Mouse (Mus musculus): ENCODE measurements at regions not wholly inside any gene's neighbourhood (a gene's known extent, or its start where the extent isn't known, plus 50 kb on each side); places are given as distances from the start of the nearest gene placed in this dataset.

DNA sequence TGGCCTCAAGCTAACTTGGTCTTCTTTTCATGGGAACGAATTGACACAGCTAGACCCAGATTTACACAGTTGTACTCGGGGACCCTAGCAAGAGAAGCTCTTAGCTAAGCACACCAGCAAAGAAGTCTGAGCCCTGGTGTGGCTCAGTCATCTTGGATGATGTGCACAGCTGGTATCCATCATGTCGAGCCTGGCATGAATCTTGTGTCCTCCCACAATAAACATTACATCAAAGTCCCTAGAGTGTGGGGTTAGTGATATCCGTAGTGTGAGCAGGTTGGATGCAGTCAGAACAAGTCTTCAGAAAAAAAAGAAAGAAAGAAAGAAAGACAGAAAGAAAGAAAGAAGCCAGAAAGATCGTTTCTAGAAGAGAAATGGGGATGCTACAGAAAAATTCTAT, 52.1 kb upstream of the Hmcn1 start:
- ATAC-seq (ENCODE audit: insufficient read depth) (peak; percentile 87), DNase-seq (peak; percentile 87)
- H3K4me2 ChIP-seq = peak overlapping the region; percentile 11; the same call in 1 of the 2 replicates
- no peak overlapping the region for H3K27ac ChIP-seq (ENCODE audit: low read depth)
- no peak overlapping the region for H3K9ac ChIP-seq
- H3K4me1 ChIP-seq (ENCODE audit: insufficient read depth) = peaks cover 10% of the 10 kb centered on the region
- no peak overlapping the region for H3K4me3 ChIP-seq (ENCODE audit: low read depth, low read length)
- no peaks in the 10 kb centered on the region for H3K27me3 ChIP-seq (ENCODE audit: insufficient read depth, low read length)
- 24% methylated on average over 5 of the region's 5 CpGs for WGBS
- no peaks in the 10 kb centered on the region for H3K36me3 ChIP-seq (ENCODE audit: insufficient read depth)
- H3K9me3 ChIP-seq (ENCODE audit: low read depth, low read length) = no peaks in the 10 kb centered on the region
- no peak for TF ChIP-seq CTCF (IDR thresholded peaks at IDR 0.05; ENCODE audit: low read depth)

DNA sequence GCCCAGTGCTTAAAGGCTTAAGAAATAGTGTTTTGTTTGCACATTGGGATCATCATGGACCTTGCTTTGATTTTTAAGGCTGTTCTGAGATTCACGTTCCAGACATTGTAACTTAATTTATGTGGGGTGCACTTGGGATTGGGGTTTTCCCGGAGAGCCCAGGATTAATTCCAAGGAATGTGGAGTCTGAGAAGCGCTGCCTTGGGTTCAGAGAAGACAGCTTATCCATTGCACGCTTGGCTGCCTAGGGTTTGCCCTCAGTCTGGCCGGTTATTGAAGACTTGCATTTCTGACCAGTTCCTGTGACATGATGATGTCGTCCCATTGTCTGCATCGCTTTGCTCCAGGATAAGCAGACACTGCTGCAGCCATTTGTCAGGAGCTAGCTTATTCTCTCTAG, 53.4 kb upstream of the Hmcn1 start:
- Histone ChIP-seq H3K9me3 (ENCODE audit: low read depth, low read length) (no peaks in the 10 kb centered on the region), H3K4me2 (no peak overlapping the region), H3K27me3 (ENCODE audit: insufficient read depth, low read length) (no peaks in the 10 kb centered on the region), H3K4me1 (ENCODE audit: insufficient read depth) (peaks cover 8% of the 10 kb centered on the region), H3K4me3 (ENCODE audit: low read depth, low read length) (no peak overlapping the region), H3K36me3 (ENCODE audit: insufficient read depth) (no peaks in the 10 kb centered on the region), H3K27ac (ENCODE audit: low read depth) (no peak overlapping the region), H3K9ac (no peak overlapping the region)
- DNase-seq (no peak), ATAC-seq (ENCODE audit: insufficient read depth) (no peak)
- no peak for TF ChIP-seq CTCF (IDR thresholded peaks at IDR 0.05; ENCODE audit: low read depth)
- 36% methylated on average over 7 of the region's 7 CpGs for WGBS

DNA sequence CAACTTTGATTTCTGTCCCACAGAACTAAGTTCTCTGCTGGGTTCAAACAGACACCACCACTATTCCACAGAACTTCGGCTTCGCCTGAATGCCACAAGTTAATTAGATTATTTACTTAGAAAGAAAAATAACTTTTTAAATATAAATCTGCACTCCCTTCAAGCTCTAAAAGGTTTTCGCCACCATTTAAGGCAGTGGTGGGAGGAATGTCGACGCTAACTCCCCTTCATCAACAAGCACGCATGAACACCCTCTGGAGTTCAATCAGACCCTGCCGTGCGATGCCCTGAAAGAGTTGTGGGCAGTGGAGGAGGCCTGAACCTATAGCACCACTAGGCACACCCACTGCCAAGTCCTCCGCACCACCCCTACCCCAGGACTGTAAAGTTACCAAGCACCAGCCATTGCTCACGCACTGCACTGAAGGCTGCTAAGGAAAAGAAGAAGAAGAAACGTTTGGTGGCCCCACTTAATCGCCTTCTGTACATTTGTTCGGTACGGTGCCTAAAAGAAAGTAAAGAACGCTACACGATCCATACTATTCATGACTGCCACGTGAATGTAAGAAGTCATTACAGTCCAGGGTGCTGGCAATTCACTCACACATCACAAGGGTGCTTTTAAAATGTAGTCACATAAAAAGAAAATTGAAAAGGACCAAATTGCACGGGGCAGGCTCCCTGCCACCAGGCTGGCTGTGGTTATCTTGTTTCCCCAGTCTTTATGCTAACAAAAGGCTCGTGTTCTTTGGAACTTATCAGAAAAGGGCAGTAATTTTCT, 56.7 kb upstream of the Hmcn1 start:
- TF ChIP-seq CTCF (IDR thresholded peaks at IDR 0.05; ENCODE audit: low read depth) = no peak
- H3K9ac ChIP-seq = no peak overlapping the region
- H3K9me3 ChIP-seq (ENCODE audit: low read depth, low read length) = no peaks in the 10 kb centered on the region
- H3K27ac ChIP-seq (ENCODE audit: low read depth) = no peak overlapping the region
- H3K27me3 ChIP-seq (ENCODE audit: insufficient read depth, low read length) = no peaks in the 10 kb centered on the region
- 65% methylated on average over 19 of the region's 19 CpGs for WGBS
- H3K4me2 ChIP-seq = no peak overlapping the region
- ATAC-seq (ENCODE audit: insufficient read depth) (no peak), DNase-seq (no peak)
- peaks cover 3% of the 10 kb centered on the region for H3K4me1 ChIP-seq (ENCODE audit: insufficient read depth)
- H3K4me3 ChIP-seq (ENCODE audit: low read depth, low read length) = no peak overlapping the region
- no peaks in the 10 kb centered on the region for H3K36me3 ChIP-seq (ENCODE audit: insufficient read depth)

DNA sequence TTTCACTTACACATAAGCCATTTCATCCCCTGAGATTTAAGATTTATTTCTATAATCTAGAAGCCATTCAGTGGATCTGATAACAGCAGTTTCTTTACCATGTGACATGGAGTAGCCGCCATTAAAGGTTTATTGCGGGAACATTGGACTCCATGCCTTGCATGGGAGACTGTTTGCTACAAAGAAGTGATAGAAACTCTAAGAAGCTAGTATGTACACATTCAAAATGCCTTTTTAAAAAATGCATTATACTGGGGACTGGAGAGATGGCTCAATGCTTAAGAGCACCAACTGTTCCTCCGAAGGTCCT, 57.2 kb upstream of the Hmcn1 start:
- Histone ChIP-seq H3K9me3 (ENCODE audit: low read depth, low read length) (no peaks in the 10 kb centered on the region), H3K4me2 (no peak overlapping the region), H3K9ac (no peak overlapping the region), H3K4me1 (ENCODE audit: insufficient read depth) (no peaks in the 10 kb centered on the region), H3K4me3 (ENCODE audit: low read depth, low read length) (no peak overlapping the region), H3K27ac (ENCODE audit: low read depth) (no peak overlapping the region), H3K36me3 (ENCODE audit: insufficient read depth) (no peaks in the 10 kb centered on the region), H3K27me3 (ENCODE audit: insufficient read depth, low read length) (no peaks in the 10 kb centered on the region)
- no peak for DNase-seq
- no peak for TF ChIP-seq CTCF (IDR thresholded peaks at IDR 0.05; ENCODE audit: low read depth)
- no peak for ATAC-seq (ENCODE audit: insufficient read depth)
- WGBS = 92% methylated on average over 3 of the region's 3 CpGs

DNA sequence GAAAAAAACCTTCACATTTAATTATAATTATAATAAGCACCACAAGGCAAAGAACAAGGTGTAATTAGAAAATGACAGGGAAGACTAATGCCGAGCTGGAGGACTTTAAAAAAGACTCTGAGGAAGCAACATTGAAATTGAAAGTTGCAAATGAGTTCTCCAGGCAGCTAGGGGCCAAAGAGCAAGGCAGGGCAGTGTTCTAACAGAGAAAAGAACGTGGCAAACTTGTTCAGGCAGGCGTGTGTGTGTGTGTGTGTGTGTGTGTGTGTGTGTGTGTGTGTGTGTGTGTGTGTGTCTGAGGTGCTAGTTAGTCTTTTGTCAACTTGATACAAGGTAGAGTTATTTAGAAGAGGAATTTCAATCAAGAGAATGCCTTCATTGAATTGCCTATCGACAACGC, 60.0 kb upstream of the Hmcn1 start:
- H3K4me2 ChIP-seq = no peak overlapping the region
- no peak overlapping the region for H3K4me3 ChIP-seq (ENCODE audit: low read depth, low read length)
- no peaks in the 10 kb centered on the region for H3K4me1 ChIP-seq (ENCODE audit: insufficient read depth)
- no peak for TF ChIP-seq CTCF (IDR thresholded peaks at IDR 0.05; ENCODE audit: low read depth)
- H3K9ac ChIP-seq = no peak overlapping the region
- WGBS = 52% methylated on average over 5 of the region's 5 CpGs
- H3K9me3 ChIP-seq (ENCODE audit: low read depth, low read length) = no peaks in the 10 kb centered on the region
- no peaks in the 10 kb centered on the region for H3K36me3 ChIP-seq (ENCODE audit: insufficient read depth)
- H3K27ac ChIP-seq (ENCODE audit: low read depth) = no peak overlapping the region
- H3K27me3 ChIP-seq (ENCODE audit: insufficient read depth, low read length) = no peaks in the 10 kb centered on the region
- DNase-seq (no peak), ATAC-seq (ENCODE audit: insufficient read depth) (no peak)

DNA sequence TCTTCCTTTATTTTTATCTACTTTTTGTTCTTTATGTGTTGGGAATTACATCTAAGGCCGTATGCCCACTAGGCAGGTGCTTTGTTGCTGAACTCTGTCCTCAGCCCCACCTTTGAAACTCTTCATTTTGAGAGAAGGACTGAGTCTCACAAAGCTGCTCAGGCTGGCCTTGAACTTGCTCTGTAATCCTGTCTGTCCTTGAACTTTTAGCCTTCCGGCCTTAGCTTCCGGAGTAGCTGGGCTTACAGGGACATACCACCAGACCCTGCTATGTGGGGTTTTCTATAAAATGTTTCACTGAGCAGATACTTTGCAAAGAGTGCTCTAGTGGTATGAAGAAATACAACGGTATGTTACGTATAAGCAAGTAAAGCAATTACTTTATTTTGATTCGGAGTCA, 62.2 kb upstream of the Hmcn1 start:
- ATAC-seq (ENCODE audit: insufficient read depth) = no peak
- H3K4me1 ChIP-seq (ENCODE audit: insufficient read depth) = no peaks in the 10 kb centered on the region
- no peak overlapping the region for H3K27ac ChIP-seq (ENCODE audit: low read depth)
- no peak overlapping the region for H3K4me2 ChIP-seq
- no peak for TF ChIP-seq CTCF (IDR thresholded peaks at IDR 0.05; ENCODE audit: low read depth)
- H3K9ac ChIP-seq = no peak overlapping the region
- H3K9me3 ChIP-seq (ENCODE audit: low read depth, low read length) = no peaks in the 10 kb centered on the region
- no peaks in the 10 kb centered on the region for H3K27me3 ChIP-seq (ENCODE audit: insufficient read depth, low read length)
- H3K36me3 ChIP-seq (ENCODE audit: insufficient read depth) = no peaks in the 10 kb centered on the region
- no peak overlapping the region for H3K4me3 ChIP-seq (ENCODE audit: low read depth, low read length)
- 86% methylated on average over 6 of the region's 6 CpGs for WGBS
- DNase-seq = no peak

DNA sequence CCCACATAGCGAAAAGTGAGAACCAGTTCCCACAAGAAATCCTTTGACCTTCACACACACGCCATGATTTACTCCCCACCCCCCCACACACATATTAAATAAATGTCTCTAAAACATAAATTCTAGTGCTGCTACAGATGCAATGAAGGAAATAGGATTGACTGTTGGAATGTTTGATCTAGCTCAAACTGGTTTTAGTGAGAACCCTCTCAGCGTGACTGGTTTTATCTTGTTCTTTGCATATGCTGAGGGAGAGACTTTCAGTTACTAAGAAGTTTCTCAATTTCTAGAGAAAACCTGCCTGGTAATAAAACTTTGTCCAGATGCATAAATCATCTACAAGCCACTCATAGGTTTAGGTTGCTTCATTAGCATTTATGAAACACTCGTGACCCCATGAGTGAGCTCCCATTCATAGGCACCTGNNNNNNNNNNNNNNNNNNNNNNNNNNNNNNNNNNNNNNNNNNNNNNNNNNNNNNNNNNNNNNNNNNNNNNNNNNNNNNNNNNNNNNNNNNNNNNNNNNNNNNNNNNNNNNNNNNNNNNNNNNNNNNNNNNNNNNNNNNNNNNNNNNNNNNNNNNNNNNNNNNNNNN, 66.4 kb upstream of the Hmcn1 start:
- H3K36me3 ChIP-seq (ENCODE audit: insufficient read depth) = no peaks in the 10 kb centered on the region
- no peaks in the 10 kb centered on the region for H3K27me3 ChIP-seq (ENCODE audit: insufficient read depth, low read length)
- DNase-seq = no peak
- no peak overlapping the region for H3K4me3 ChIP-seq (ENCODE audit: low read depth, low read length)
- no peak for ATAC-seq (ENCODE audit: insufficient read depth)
- 0 out of 2 replicates have a peak, but pooled peaks cover 2% of the 10 kb centered on the region for H3K4me1 ChIP-seq (ENCODE audit: insufficient read depth)
- H3K27ac ChIP-seq (ENCODE audit: low read depth) = no peak overlapping the region
- no peak overlapping the region for H3K4me2 ChIP-seq
- no peaks in the 10 kb centered on the region for H3K9me3 ChIP-seq (ENCODE audit: low read depth, low read length)
- 78% methylated on average over 4 of the region's 4 CpGs for WGBS
- no peak overlapping the region for H3K9ac ChIP-seq
- TF ChIP-seq CTCF (IDR thresholded peaks at IDR 0.05; ENCODE audit: low read depth) = no peak
